Mouse (Mus musculus): ENCODE results near the gene Mx1.

Mx1 gene

DNA sequence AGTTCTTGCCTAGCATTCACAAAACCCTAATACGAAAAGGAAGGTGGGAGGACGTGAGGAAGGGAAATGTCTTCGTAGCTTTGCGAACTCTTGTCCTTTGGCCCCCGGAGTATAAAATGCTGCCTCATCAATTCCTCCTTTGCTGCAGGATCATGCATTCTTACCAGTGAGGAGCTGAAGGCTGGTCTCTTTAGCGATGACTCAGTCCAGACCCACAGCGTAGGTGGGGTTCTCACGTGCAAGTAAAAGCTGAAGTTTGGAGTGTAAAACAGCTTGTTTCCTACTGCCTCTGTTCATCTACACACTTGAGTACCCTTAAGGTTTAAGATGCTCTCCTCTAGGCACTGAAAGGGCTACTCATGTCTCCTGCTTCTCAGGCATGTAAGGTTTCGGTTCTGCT is 20.7 kb downstream of the Mx1 start:
- no peak for DNase-seq

DNA sequence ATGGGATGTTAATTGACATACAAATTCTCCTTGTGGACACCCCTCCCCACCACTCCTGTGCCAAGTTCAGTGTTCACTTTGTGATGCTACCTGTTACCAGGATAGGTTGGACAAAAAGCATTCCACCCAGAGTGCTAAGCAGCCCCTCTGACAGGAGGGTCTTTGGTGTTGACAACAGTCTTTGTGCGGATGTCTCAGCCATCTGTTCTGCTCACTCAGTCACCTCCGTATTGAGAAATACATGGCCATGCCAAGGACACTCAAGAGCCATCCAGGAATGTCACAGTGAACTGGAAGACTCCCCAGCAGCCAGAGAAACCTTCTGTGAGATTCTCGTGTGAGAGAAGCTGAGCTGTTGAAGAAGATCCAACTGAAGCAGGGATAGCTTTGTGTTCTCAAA is 24.5 kb downstream of the Mx1 start:
- DNase-seq: no peak

DNA sequence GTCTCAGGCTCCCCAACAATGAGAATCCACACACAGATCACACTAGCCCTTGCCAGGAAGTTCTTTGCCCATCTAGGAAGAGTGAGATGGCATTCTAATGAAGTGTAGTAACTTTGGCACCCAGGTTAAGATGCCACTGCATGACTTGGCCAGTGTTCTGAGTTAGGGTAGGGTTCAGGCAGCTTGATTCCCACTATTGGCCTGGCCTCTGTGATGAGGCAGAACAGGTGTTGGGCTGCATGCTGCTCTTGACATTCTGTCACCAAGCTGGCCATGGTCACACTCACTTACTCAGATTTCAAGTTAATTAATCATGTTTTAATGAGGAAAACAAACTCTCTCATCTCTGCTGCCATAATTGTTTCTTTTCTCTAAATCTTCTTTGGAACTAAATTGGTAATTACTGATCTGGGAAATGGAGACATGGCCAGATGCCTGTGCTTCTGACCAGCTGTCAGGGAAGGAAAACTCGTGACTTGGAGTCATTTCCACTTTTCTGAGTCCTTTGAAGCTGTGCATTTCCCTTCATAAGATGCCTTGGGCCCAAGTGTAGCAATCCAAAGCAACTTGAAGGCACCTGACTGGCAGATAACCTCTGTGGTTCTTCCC is 25.2 kb downstream of the Mx1 start:
- DNase-seq: no peak

DNA sequence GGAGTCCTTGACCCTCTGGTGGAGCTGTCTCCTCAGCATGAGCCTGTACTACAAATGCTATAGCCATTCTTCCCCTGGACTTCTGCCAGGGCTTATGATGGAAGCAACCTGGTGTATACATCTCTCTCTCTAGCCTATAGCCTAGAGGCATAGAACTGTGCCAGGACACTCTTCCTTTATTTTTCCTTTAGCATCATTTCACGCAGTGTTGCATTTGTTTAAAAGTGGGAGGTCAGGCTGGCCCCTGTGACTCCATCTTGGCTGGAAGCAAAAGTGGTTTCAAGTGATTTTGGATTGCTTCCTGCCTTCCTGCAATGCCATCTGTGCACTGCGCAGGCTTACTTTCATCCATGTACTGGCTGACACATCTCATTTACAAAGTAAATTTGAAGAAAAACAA is 28.5 kb downstream of the Mx1 start:
- peak; percentile 6 for DNase-seq

DNA sequence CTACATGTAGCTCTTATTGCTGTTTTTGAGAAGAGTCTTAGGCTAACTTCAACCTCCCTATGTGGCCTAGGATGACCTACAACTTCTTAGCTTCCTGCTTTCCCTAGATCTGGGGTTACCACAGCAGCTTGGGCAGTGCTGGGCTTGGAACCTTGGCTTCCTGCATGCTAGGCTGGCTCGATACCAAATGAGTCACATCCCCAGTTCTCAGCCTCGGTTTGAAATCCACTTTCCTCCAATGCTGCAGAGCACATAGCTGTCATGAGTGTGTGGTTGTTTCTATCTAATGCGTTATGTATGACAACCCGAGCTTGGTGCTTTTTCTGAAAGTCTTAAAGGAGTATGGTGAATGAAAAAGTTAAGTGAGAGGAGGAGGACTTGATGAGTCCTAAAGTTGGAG is 31.4 kb downstream of the Mx1 start:
- DNase-seq: no peak

DNA sequence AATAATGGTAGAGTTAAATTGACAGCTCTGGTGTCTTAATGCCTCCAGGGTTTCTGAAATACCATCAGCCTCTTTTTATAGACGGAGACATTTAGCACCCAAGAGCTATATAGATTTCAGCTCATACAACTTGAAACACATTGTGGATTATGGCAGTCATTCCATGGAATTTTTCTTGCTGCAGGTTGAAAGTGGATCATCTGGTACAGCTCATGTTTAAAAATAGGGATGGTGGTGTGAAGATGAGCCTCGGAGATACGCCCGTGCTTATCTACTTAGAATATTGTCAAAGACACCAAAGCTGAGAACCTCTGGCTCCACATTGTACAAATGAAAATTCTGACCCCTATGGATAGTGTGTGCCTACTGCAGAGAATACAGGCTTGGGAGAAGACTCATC is 32.6 kb downstream of the Mx1 start:
- no peak for DNase-seq

DNA sequence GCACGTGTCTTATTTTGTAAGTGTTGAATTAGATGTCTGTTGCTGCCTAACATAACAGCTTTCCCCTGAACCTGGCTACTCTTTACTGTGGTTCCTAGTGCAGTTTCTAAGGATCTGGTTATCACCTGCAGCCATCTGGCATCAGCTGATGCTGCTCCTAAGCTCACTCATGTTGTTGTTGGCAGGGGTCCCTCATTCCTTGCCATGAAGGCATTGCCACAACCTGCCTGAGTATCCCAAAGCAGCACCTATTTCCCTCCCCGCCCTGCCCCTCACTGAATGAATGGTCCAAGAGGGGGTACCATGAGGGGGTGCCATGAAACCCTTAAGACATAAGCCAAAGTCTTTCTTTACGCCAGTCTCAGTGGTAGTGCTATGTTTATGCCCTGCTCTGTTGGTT is 34.7 kb downstream of the Mx1 start:
- no peak for DNase-seq

DNA sequence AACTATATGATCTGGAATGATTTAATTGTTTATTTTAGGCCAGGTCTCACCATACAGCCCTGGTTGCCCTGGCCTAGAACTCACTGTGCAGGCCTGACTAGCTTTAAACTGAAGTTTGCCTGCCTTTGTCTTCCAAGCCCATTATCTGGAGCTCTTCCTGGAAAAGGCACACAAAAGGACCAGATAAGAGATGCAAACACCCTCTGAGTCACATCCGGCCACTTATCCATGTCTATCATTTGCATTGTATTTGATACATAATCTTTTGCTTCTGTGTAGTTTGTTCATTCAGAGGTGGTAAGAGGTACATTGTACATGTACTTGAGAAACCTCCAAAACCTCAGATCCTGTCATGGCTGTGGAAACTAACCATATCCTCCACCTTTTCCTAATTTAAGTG is 39.1 kb downstream of the Mx1 start:
- DNase-seq: no peak

DNA sequence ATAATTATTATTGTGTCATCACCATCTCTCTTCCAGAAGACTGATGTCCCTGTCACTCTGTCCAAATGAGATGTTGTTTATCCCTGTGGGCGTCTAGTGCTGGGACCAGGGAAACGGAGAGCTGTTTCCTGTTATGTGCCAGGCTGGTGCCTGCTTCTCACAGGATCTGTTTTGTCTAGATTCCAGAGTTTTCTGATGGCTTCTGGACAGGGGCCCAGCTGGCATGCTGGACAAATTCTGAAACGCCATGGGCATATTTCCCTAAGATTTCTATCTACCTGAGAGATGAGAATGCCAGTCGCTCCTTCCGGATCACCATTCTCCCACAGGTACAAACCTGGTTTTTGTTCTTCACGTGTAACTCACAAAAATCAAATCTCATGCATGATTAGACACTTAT is 41.0 kb downstream of the Mx1 start:
- DNase-seq: no peak

DNA sequence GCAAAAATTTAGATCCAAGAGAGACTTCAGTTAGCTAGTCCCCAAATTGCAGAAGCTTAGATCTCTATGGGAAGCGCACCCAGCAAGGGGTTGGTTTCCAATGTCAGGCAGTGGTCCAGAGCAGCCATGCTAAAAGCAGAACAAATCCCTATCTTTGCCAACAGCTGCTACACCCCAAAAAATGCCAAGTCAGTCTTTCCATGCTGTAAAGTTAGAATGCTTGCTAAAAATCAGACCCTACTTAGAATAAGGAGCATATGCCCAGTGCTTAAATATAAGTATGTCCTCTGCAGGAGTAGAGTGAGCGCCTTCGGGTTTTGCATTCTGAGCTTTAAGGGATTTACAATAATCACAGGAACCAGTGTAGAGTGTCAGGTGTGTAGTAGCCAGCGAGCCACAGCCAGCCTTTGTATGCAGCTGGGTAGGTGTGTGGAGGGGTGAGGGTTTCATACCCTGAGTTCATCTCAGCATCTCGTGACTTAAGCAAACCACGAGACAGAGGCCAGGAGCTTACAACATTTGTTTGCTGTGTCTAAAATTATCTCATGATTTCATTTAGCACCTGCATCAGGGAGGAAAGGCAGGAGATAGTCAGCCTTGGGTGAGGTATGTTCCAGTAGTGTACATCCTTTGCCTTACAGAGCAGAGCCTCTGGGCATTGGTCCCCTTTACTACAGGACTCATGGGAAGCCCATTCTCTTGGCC is 43.8 kb downstream of the Mx1 start:
- DNase-seq: no peak

DNA sequence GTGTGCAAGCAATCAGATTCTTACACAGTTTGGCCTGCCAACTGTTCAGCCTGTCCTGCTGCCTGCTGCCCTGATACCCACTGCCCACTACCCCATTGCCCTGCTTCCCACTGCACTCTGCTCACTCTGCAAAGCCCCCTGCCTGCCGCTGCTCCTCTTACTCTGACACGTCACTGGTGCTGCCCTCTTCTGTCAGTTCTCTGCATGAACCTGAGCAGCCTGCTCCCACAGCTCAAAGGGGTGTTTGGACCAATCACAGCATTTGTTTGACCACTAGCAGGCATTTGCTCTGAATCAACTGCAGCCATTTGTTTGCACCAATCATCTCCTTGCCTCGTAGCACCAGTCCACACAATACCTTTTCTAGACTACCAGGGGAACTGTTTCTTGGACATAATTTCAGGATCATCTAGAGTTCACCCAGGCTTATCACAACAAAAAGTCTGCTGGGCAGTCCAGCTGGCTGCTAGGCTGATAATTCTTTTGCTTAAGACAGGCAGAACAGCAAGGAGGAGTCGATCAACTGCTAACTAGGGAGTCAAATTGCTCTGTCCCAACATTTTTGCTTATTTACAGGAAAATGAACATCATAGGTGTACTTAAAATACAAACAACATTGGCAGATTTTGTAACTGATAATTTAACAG is 44.7 kb downstream of the Mx1 start:
- peak; percentile 3 for DNase-seq

DNA sequence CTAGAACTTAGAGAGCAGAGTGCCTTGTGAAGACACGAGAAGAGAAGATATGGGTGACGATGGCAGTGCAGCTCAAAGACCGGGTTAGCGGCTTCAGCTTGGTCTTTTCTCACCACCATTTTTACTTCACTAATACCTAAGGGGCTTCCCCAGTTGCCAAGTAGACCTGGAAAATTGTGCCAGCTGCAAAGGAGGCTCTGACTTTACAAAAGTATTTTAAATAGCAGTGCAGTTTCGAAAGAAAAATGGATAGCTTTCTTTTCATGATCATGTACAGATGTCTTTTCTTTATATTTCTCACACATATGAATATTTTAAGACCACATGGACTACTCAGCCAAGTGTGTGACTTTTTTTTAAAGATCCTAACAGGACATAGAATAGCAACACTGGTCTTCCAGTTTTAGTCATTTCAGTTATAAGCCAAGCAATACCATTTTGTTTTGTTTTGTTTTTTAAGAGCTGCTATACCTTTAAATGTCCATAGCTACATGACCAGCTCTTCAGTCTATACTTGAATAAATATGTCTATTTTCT is 57.2 kb downstream of the Mx1 start:
- DNase-seq: no peak

DNA sequence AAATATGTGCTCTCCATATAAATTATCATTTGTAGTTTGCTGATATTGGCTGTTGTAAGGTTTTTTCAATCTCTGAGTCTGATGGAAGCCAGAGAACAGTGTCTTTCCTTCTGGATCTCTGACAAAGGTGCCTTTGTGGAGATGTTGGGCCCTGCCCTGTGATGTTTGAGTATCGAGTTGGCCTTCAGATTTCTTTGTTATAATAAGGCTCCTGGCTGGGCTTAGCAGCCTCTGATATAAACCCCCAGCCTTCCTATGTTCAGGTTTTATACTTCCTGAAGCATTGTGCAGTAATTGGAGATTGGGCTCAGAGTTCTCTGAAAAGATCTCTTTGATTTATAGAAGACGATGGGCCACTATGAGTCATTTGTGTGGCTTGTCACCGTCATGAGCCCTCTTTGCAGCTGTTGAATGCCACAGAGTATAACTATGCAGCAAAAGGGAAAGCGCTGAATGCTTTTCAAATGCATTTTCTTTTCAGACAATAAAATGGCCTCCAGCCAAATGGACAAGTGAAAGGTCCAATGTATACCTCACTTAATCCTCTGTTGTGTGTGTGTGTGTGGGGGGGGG is 60.4 kb downstream of the Mx1 start:
- no peak for DNase-seq

DNA sequence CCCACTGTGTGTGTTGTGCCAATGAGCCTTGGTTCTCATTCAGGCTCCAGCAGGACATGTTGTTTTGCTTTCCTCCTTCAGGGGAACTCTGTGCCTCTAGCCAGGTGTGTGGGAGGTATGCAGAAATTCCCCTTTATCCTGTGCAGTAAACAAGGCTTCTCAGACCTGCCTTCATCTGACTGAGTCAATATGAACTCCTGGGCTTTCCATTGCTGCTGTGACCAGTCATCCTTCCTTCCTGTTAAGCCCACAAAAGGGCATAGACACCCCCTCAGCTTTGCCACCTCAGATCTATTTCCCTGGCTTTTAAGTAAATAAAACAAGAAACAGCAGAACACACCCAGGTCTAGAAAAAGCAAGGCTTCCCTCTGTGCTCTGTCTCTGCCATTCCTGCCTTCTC is 61.0 kb downstream of the Mx1 start:
- DNase-seq: no peak

DNA sequence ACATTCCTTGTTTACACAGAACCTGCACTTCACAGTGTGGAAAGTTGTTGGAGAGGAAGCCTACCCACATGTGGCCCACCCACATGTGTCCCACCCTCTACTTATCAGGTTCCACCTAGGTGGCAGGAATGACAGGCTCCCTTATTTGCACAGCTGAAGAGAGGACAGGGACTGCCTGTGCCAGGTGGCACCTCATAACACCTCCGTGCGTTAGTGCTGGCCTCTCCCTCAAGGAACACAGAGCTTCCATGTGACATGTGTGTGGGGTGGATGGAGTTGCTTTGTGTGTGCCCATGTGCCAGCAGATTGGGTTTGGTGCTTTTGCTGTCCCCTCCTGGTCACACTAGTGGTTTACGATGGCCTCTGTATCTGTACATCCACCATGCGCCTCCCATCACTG is 62.7 kb downstream of the Mx1 start:
- DNase-seq: no peak

DNA sequence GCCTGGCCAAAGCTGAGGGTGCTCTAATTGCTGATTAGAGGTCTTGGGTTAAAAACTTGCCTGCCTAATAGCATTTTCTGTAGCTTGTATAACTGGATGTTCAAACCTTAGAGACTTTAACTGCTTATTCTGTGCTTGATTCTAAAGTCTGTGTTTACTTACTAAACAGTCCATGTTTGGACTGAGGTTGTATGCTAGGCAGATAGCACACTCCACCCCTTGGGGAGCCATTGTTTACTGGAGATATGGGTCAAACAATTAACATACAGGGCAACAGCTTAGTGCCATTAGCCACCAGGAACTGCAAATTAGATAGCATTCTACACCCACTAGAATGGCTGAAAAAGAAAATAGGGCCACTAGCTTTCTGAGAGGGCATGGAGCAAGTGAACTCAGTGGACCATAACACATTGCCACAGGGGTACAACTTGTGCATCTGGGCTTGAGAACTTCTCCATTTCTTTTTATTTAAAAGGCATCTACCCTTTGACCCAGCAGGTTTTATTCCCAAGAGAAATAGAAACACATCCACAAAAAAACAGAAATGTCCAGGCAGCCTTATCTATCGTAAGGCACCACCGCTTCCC is 64.7 kb downstream of the Mx1 start:
- DNase-seq: no peak
